Mouse (Mus musculus): Measurements from ENCODE around the gene Slc45a2. TPM values are rescaled to one million over a fixed set of nuclear protein-coding genes. Genes with fewer than 3 reads are reported as not detected.
"Not testable (repeated sequence)": the region's sequence is repeated elsewhere in the genome, so short reads cannot be mapped to it uniquely, and the experiment has no call there.

The Slc45a2 gene
- polyA plus RNA-seq, 1 experiment from 2014 or later = not detected

DNA sequence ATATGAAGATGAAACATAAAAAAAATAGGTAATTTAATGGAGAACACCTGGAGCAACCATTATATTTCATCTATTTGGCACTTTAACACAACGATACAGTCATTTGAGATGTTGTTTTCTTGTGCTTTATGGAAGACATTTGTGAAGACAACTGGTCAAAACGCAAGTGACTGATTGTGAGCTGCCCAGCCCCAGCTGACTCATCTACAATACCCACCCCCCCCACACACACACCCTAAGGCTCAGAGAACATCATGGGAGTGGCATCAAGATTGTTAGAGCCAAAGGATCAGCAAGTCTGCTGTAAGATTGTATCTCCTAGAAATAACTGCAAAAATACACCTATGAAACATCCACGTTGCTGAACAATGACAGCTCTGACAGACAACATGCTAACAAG lies 31.1 kb upstream of the Slc45a2 start:
- TF ChIP-seq CTCF (IDR thresholded peaks at IDR 0.05) = no peak
- in situ Hi-C loops (cut with MboI; ENCODE audit: low pct_unique_long_range_greater_than_20kb) = no loop called here
- POLR2A ChIA-PET = no interaction called here

DNA sequence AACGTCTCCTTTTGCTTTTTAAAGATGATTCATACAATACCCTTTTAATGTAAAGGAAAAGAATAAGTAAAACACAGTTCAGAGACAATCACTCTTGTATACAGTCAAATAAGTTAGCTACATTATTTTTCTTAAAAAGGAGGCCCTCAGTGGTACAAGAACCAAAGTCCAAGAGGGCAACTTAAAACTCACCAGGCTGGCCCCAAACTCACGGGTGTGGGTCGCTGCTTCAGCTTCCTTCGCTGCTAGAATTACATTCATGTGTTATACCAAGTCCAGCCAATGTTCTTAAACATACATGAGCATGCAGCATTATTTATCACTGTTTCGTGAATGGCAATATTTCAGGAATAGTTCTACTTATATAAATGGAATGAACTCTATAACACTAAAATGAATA lies 29.7 kb upstream of the Slc45a2 start:
- CTCF ChIA-PET = interaction anchor here (1.2 to 1.6 kb wide), 2 partner anchors 9 to 11 kb away, joined by 3 to 5 read pairs; partner anchors contain the start of gene Amacr
- DNase-seq (ENCODE audit: low read depth, low spot score) = no peak
- no peak for ATAC-seq
- no peaks in the 10 kb centered on the region for H3K27me3 ChIP-seq
- in situ Hi-C loops (cut with MboI; ENCODE audit: low pct_unique_long_range_greater_than_20kb) = no loop called here
- no peak for TF ChIP-seq CTCF (IDR thresholded peaks at IDR 0.05)
- POLR2A ChIA-PET = no interaction called here

More for the DNA sequence above, 31.1 kb upstream of the Slc45a2 start:
- CTCF ChIA-PET = interaction anchor here (1.2 to 1.6 kb wide), 2 partner anchors 10 to 12 kb away, joined by 3 to 5 read pairs; partner anchors contain the start of gene Amacr
- no peak for ATAC-seq
- H3K27me3 ChIP-seq = no peaks in the 10 kb centered on the region
- no peak for DNase-seq (ENCODE audit: low read depth, low spot score)

DNA sequence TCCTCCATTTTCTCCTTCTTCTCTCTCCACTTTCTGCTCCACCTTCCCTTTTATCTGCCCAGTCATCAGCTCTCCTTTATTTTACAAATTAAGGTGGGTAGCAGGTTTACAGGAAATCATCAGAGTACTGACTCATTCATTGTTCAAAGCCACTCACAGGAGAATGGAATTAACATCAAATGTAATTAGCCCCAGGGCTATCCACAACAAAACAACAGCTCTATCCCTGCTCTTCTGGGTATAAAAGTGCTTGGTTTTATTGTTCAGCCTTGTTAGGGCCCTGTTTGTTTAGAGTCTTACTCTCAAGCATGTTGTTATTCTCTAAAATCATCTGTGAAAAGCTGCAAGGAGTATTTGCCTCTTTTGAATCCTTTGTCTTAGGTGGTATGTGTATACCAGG lies 23.4 kb upstream of the Slc45a2 start:
- no peak for TF ChIP-seq CTCF (IDR thresholded peaks at IDR 0.05)
- ATAC-seq = no peak
- CTCF ChIA-PET = no interaction called here
- POLR2A ChIA-PET = no interaction called here
- in situ Hi-C loops (cut with MboI; ENCODE audit: low pct_unique_long_range_greater_than_20kb) = no loop called here
- no peaks in the 10 kb centered on the region for H3K27me3 ChIP-seq
- no peak for DNase-seq (ENCODE audit: low read depth, low spot score)

DNA sequence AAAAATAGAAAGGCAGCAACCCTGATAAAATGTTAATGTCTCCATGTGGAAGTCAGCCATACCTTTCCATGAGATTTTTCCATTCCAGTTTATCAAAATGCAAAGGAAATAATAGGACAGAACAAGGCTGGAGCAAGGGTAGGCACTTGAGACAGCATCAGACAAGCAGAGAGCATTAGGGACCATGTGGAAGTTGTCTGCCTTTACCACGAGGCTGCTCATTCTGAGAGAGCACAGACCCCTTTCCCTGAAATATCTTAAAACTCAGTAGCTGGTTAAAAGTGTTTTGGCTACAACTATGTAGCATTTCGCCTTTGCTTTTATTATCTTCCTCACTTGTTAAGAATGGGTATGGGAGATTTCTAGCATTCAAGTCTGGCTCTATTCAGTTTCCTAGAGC lies 19.8 kb upstream of the Slc45a2 start:
- no peaks in the 10 kb centered on the region for H3K27me3 ChIP-seq

DNA sequence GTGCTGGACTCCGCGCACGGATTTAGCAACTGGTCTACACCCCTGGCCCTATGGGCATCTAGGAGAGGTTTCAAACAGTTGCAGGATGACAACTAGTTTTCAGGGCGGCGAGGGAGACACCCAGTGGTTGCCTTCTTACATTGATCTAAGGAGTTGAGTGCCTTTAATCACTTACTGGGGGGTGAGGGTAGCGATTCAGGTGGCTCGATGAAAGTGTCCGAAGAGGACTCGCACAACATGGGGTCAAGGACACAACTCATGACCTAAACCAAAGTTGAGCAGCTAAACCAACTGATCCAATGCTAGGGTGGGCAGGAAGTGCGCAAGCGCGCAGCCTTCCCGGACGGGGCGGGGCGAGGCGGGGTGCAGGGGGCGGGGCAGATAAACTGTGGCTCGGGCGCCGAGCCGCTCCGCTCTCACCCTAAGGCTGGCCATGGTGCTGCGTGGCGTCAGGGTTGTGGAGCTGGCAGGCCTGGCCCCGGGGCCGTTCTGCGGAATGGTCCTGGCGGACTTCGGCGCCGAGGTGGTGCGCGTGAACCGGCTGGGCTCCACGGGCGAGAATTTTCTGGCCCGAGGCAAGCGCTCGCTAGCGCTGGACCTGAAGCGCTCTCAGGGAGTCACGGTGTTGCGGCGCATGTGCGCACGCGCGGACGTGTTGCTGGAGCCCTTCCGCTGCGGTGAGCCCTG lies 19.0 kb upstream of the Slc45a2 start, which contains the start of gene Amacr:
Gene Amacr (plus strand): TSS at position 380 of the 687 bp plus-strand sequence.
- TF ChIP-seq CTCF (IDR thresholded peaks at IDR 0.05) = peak; percentile 80
- no peaks in the 10 kb centered on the region for H3K27me3 ChIP-seq
- ChIA-PET POLR2A (interaction anchor here (0.6 kb wide), 3 partner anchors 14 to 1887 kb away, joined by 3 to 4 read pairs (median 4); no protein-coding TSS in a partner anchor), CTCF (interaction anchor here (1.2 to 1.4 kb wide), 2 partner anchors 11 to 481 kb away, joined by 3 to 6 read pairs; no protein-coding TSS in a partner anchor)
- in situ Hi-C loops (cut with MboI; ENCODE audit: low pct_unique_long_range_greater_than_20kb) = no loop called here
- DNase-seq (ENCODE audit: low read depth, low spot score) = peak; percentile 50
- peak; percentile 95 for ATAC-seq

More for the DNA sequence above, 19.8 kb upstream of the Slc45a2 start:
- DNase-seq (ENCODE audit: low read depth, low spot score) (no peak), ATAC-seq (no peak)
- POLR2A ChIA-PET = interaction anchor here (0.6 to 0.7 kb wide), 3 partner anchors 13 to 32 kb away, joined by 3 to 4 read pairs (median 4); no protein-coding TSS in a partner anchor
- CTCF ChIA-PET = interaction anchor here (1.5 kb wide), 1 partner anchor 11 kb away, joined by 5 read pairs; no protein-coding TSS in a partner anchor
- in situ Hi-C loops (cut with MboI; ENCODE audit: low pct_unique_long_range_greater_than_20kb) = no loop called here
- TF ChIP-seq CTCF (IDR thresholded peaks at IDR 0.05) = no peak

DNA sequence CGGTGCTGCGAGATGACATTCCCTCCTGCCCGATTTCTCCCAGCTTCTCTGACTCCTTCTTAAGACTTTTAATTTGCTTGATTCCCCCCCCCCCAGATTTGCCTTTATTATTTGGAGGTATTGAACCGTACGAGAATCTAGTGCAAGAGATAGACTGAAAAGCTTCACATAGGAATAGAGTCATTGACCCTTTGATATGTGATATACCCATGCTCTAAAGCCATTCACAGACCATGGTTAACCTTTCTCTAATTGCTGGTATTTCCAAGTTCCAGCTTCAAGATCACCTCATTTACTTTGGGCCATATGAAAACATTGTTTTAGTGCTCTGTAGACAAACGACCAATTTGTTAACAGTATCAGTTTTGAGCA lies 18.5 kb upstream of the Slc45a2 start:
- CTCF ChIA-PET = interaction anchor here (1.2 to 1.5 kb wide), 3 partner anchors 9 to 481 kb away, joined by 3 to 6 read pairs (median 4); no protein-coding TSS in a partner anchor

DNA sequence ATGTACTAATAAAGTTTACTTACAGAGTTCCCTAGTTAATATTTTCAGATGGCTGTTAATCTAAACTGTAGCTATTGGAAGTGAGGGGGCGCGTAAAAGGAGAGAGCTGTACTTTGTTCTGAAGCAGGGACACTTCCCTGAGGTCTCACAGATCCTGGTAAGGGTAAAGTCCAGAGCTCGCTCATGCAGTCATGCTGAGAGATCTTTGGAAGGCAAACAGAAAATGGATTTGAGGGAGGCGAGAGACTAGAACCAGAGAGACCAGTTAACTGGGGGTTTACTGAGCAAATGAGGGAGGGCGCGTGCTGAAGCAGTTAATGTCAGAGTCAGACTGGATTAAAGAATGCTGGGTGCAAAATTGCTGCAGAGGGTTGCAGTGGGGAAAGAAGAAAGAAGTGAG lies 14.8 kb upstream of the Slc45a2 start:
- CTCF ChIA-PET = interaction anchor here (0.7 to 2.0 kb wide), 3 partner anchors 65 to 485 kb away, joined by 3 to 5 read pairs (median 3); no protein-coding TSS in a partner anchor
- in situ Hi-C loops (cut with MboI; ENCODE audit: low pct_unique_long_range_greater_than_20kb) = no loop called here

More for the DNA sequence above, 18.5 kb upstream of the Slc45a2 start:
- ATAC-seq (peak; percentile 4), DNase-seq (ENCODE audit: low read depth, low spot score) (no peak)
- POLR2A ChIA-PET = interaction anchor here (0.6 kb wide), 2 partner anchors 37 to 1887 kb away, joined by 3 to 4 read pairs; no protein-coding TSS in a partner anchor
- no peak for TF ChIP-seq CTCF (IDR thresholded peaks at IDR 0.05)
- H3K27me3 ChIP-seq = no peaks in the 10 kb centered on the region
- in situ Hi-C loops (cut with MboI; ENCODE audit: low pct_unique_long_range_greater_than_20kb) = no loop called here

DNA sequence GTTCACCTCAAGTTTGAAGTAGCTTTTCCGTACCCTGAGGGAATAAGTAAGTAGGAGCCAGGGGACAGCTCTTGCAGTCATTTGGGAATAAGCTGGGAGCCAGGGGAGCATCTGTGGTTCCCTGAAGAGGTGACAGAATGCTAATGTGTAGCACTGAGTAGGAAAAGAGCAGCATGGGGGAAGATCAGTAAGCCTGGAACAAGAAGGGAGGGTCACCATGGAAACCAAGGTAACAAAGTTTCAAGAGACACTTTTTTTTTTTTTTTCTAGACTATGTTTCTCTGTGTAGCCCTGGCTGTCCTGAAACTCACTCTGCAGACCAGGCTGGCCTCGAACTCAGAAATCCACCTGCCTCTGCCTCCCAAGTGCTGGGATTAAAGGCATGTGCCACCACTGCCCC lies 14.0 kb upstream of the Slc45a2 start:
- CTCF ChIA-PET = interaction anchor here (0.8 to 2.0 kb wide), 2 partner anchors 393 to 485 kb away, joined by 3 to 5 read pairs; no protein-coding TSS in a partner anchor
- POLR2A ChIA-PET = interaction anchor here (0.7 kb wide), 1 partner anchor 506 kb away, joined by 5 read pairs; no protein-coding TSS in a partner anchor
- ATAC-seq; H3K27me3 ChIP-seq; DNase-seq (ENCODE audit: low read depth, low spot score); in situ Hi-C loops (cut with MboI; ENCODE audit: low pct_unique_long_range_greater_than_20kb): not testable (repeated sequence)

More for the DNA sequence above, 14.8 kb upstream of the Slc45a2 start:
- H3K27me3 ChIP-seq = no peaks in the 10 kb centered on the region
- TF ChIP-seq CTCF (IDR thresholded peaks at IDR 0.05) = no peak
- POLR2A ChIA-PET = interaction anchor here (0.7 kb wide), 1 partner anchor 505 kb away, joined by 5 read pairs; no protein-coding TSS in a partner anchor
- DNase-seq (ENCODE audit: low read depth, low spot score) (no peak), ATAC-seq (no peak)

DNA sequence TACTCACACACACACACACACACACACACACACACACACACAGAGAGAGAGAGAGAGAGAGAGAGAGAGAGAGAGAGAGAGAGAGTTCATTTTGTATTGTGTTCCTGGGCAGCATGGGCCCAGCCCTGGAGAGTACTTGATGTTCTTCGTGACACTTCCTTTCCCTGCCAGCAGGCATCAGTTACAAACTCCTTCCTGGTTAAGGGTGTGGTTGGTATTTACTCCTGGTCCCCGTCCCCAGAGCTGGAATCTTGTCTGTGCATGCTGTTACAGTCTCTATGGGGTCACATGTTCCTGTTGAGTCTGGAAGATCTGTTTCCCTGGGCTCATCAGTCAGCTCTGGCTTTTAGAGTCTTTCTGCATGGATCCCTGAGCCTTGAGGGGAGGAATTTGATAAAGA lies 10.1 kb upstream of the Slc45a2 start:
- no peak for DNase-seq (ENCODE audit: low read depth, low spot score)
- in situ Hi-C loops (cut with MboI; ENCODE audit: low pct_unique_long_range_greater_than_20kb) = no loop called here
- ChIA-PET POLR2A (no interaction called here), CTCF (interaction anchor here (1.1 kb wide), 1 partner anchor 8 kb away, joined by 4 read pairs; no protein-coding TSS in a partner anchor)
- ATAC-seq = no peak
- H3K27me3 ChIP-seq = no peaks in the 10 kb centered on the region
- no peak for TF ChIP-seq CTCF (IDR thresholded peaks at IDR 0.05)

DNA sequence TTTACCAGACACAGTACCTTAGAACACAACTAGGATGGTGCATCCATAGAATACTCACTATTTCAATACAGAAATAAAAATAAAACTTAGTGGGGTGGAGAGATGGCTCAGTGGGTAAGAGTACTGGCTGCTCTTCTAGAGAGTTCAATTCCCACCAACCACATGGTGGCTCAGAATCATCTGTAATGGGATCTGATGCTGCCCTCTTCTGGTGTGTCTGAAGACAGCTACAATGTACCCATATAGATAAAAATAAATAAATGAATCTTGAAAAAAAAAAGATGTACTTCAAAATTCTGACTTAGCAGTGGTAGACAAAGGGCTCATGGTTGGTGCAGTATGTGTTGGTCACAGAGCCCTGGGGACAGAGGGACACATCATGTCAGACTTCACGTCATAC lies 9.0 kb upstream of the Slc45a2 start:
- CTCF ChIA-PET = interaction anchor here (1.1 kb wide), 1 partner anchor 9 kb away, joined by 4 read pairs; no protein-coding TSS in a partner anchor
- POLR2A ChIA-PET = no interaction called here
- DNase-seq (ENCODE audit: low read depth, low spot score) (no peak), ATAC-seq (no peak)
- no peak for TF ChIP-seq CTCF (IDR thresholded peaks at IDR 0.05)
- in situ Hi-C loops (cut with MboI; ENCODE audit: low pct_unique_long_range_greater_than_20kb) = no loop called here
- no peaks in the 10 kb centered on the region for H3K27me3 ChIP-seq

DNA sequence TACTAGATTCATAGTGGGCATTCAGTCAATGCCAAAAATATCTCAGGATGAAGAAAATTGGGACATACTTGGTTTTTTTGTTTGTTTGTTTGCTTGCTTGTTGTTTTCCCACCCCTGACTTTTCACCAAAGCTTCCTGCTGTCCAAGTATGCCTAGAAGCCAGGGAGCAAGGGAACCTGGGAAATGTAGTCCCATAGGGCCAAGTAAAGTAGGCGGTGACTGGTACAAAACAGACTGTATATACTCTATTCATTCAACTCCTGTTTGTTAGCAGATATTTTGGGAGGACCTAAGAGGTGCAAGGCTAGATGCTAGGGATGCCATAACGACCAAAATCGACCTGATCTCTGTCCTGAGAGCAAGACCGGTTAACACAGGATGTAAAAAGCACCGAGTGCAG lies 689 bp upstream of the Slc45a2 start:
- in situ Hi-C loops (cut with MboI; ENCODE audit: low pct_unique_long_range_greater_than_20kb) = no loop called here
- TF ChIP-seq CTCF (IDR thresholded peaks at IDR 0.05) = no peak
- H3K27me3 ChIP-seq = peaks cover 6% of the 10 kb centered on the region
- DNase-seq (ENCODE audit: low read depth, low spot score) (no peak), ATAC-seq (no peak)
- CTCF ChIA-PET = interaction anchor here (1.3 kb wide), 1 partner anchor 18 kb away, joined by 3 read pairs; no protein-coding TSS in a partner anchor
- POLR2A ChIA-PET = no interaction called here
